Mouse (Mus musculus): ENCODE results near the gene Pbx1.

- TF ChIP-seq CTCF (IDR thresholded peaks at IDR 0.05; ENCODE audit: low read depth) (no peak; the same call in 1 of the 2 replicates), EP300 (optimal IDR thresholded peaks at IDR 0.05) (no peak)
Measured at GRCm38 (mm10) chr1:168117367-168117766, 314.7 kb downstream of the Pbx1 start.
